Mouse (Mus musculus) liver, embryonic 11.5 days (tissue): Measurements from ENCODE around the gene Sirpb1c. TPM values are rescaled to one million over a fixed set of nuclear protein-coding genes. Genes with fewer than 3 reads are reported as not detected.
"Not testable (repeated sequence)": the region's sequence is repeated elsewhere in the genome, so short reads cannot be mapped to it uniquely, and the experiment has no call there.

Experiments
- ATAC-seq: fragments of 200-750 bp; cut with Nextera tagmentation; replicated peaks from 2 replicates; pipeline ENCODE4 v1.8.0; 2017; ENCODE audit warnings: moderate number of reproducible peaks, mild to moderate bottlenecking, moderate TSS enrichment, moderate library complexity; ENCODE audit not compliant: low FRiP score
- DNase-seq: peaks from one replicate; pipeline ENCODE4 v3.0.0-alpha.2; 2017; ENCODE audit warnings: low spot score
- H3K27ac ChIP-seq: fragments of 300-500 bp; sonication (generic); 2 replicates; pipeline ENCODE4 v1.5.1; 2014; ENCODE audit warnings: mild to moderate bottlenecking, low read depth, low read length, control low read depth
- H3K27me3 ChIP-seq: fragments of 300-500 bp; sonication (generic); replicated peaks from 2 replicates; pipeline ENCODE4 v1.6.1; 2014; ENCODE audit warnings: low read length, mixed read lengths; ENCODE audit not compliant: control insufficient read depth, insufficient read depth
- H3K36me3 ChIP-seq: fragments of 300-500 bp; sonication (generic); 2 replicates; pipeline ENCODE4 v1.6.1; 2014; ENCODE audit warnings: mild to moderate bottlenecking, low read length, moderate library complexity, mixed read lengths; ENCODE audit not compliant: control insufficient read depth, insufficient read depth
- H3K4me1 ChIP-seq: fragments of 300-500 bp; sonication (generic); replicated peaks from 2 replicates; pipeline ENCODE4 v1.6.1; 2014; ENCODE audit warnings: low read length, mixed read lengths; ENCODE audit not compliant: control insufficient read depth, insufficient read depth
- H3K4me2 ChIP-seq: fragments of 300-500 bp; sonication (generic); 2 replicates; pipeline ENCODE4 v1.6.1; 2014; ENCODE audit warnings: mild to moderate bottlenecking, control low read depth, moderate library complexity
- H3K4me3 ChIP-seq: fragments of 300-500 bp; sonication (generic); 2 replicates; pipeline ENCODE4 v1.5.1; 2014; ENCODE audit warnings: low read depth, low read length, control low read depth
- H3K9ac ChIP-seq: fragments of 300-500 bp; sonication (generic); 2 replicates; pipeline ENCODE4 v1.6.1; 2014; ENCODE audit warnings: low read depth, low read length, control low read depth
- H3K9me3 ChIP-seq: fragments of 300-500 bp; sonication (generic); 2 replicates; pipeline ENCODE4 v1.6.1; 2016; ENCODE audit warnings: low read length, inconsistent platforms, mixed read lengths; ENCODE audit not compliant: control insufficient read depth
- WGBS: fragments of 180-500 bp; shearing (Covaris S2); extraction: QIAGEN DNeasy Blood & Tissue Kit; methylation state at CpG from one replicate; pipeline ENCODE4 v1.1.7; 2014; 5-methylcytosine and 5-hydroxymethylcytosine counted together
- polyA plus RNA-seq: library from polyadenylated mRNA; unstranded; fragments of >200 nt; fragmentation: Nextera tagmentation; extraction: Ambion mirVana; gene quantifications from 2 replicates; pipeline ENCODE4 v1.2.1, GENCODE M21; 2014

The Sirpb1c gene
- not detected in 2 replicates for polyA plus RNA-seq

DNA sequence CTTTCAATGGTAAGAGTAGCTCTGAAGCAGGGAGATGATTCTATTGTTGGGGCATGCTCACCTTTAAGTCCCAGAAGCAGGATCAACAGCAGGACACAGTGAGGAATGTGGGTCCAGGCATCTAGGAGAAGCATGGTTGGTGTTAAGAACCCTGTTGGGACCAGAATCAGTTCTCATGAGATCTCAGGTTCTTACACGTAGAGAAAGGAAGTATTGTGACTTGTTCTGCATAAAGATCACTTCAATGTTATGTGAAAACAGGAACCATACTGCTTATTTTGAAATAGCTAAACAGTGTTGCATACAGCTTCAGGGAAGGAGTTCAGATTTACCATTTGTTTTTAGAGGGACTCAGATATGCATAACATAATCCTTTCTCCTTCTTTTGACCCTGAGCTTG is at the start of gene Sirpb1c:
Sirpb1c (minus strand) TSS at position 249 of the 400 bp plus-strand sequence.
- WGBS: no CpG with 5 or more reads among the region's 1 CpGs
- ATAC-seq, H3K36me3 ChIP-seq, H3K4me2 ChIP-seq, H3K4me1 ChIP-seq, H3K9ac ChIP-seq, H3K27me3 ChIP-seq, H3K4me3 ChIP-seq, H3K27ac ChIP-seq, H3K9me3 ChIP-seq, DNase-seq: not testable (repeated sequence)

DNA sequence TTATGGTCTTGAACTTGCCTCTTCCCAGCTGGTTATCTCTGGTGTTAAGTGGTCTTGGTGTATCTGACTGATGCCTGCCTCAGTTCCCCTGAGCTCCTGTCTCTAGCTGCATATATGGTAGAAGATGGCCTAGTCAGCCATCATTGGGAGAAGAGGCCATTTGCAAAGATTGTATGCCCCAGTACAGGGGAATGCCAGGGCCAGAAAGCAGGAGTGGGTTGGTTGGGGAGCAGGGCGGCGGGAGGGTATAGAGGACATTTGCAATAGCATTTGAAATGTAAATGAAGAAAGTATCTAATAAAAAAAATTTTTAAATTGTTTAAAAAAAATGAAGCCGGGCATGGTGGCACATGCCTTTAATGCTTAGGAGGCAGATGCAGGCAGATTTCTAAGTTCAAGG is 38.1 kb upstream of the Sirpb1c start:
- no peak overlapping the region for H3K9ac ChIP-seq
- 88% methylated on average over 3 of the region's 3 CpGs for WGBS
- no peaks in the 10 kb centered on the region for H3K36me3 ChIP-seq
- no peak overlapping the region for H3K27ac ChIP-seq
- H3K4me1 ChIP-seq: no peaks in the 10 kb centered on the region
- H3K4me2 ChIP-seq: no peak overlapping the region
- DNase-seq (no peak), ATAC-seq (no peak)
- H3K27me3 ChIP-seq: no peaks in the 10 kb centered on the region
- 0 out of 2 replicates have a peak, but pooled peaks cover 2% of the 10 kb centered on the region for H3K9me3 ChIP-seq
- no peak overlapping the region for H3K4me3 ChIP-seq

DNA sequence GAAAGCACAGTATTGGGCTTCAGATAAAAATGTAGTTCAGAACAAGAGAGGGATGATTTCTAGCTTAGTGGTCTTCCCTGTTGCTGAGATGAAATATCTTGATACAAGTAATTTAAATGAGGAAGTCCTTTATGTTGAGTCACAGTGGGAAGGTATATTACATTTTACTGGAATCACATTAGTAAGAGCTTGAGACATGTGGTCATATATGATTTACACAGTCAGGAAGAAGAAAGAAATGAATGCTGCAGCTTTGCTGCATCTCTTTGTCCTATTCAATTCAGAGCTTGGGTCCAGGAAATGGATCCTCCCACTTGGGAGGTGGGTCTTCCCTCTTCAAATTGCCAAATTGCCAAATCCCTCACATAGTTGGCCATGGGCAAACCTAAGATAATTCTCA is 7.4 kb upstream of the Sirpb1c start:
- not testable (repeated sequence) for H3K9ac ChIP-seq, H3K4me2 ChIP-seq, H3K9me3 ChIP-seq, H3K36me3 ChIP-seq, H3K27me3 ChIP-seq, H3K27ac ChIP-seq, H3K4me1 ChIP-seq, ATAC-seq, DNase-seq, H3K4me3 ChIP-seq

DNA sequence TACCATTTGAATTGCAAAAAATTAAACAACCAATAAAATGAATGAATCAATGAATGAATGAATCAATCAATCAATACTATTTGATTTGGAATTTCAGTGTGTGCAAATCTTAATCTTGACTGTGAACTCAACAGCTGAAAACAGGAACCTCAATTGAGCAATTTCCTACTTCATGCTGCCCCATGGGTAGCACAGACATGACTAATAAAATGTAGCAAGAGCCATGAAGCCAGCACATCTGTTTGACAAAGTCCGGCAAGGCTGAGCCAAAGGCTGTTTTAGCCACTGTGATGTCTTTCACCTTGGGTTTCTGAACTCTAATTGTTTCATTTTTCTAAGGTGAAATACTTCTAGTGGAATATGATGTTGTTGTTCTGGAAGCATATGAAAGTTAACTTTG is 1.6 kb upstream of the Sirpb1c start:
- DNase-seq (no peak), ATAC-seq (no peak)
- no peaks in the 10 kb centered on the region for H3K36me3 ChIP-seq
- no peak overlapping the region for H3K9ac ChIP-seq
- no peak overlapping the region for H3K4me2 ChIP-seq
- no peak overlapping the region for H3K27ac ChIP-seq
- WGBS: 90% methylated on average over 1 of the region's 1 CpGs
- no peaks in the 10 kb centered on the region for H3K27me3 ChIP-seq
- H3K4me1 ChIP-seq: no peaks in the 10 kb centered on the region
- H3K4me3 ChIP-seq: no peak overlapping the region
- H3K9me3 ChIP-seq: peaks cover 2% of the 10 kb centered on the region; the same call in 1 of the 2 replicates

DNA sequence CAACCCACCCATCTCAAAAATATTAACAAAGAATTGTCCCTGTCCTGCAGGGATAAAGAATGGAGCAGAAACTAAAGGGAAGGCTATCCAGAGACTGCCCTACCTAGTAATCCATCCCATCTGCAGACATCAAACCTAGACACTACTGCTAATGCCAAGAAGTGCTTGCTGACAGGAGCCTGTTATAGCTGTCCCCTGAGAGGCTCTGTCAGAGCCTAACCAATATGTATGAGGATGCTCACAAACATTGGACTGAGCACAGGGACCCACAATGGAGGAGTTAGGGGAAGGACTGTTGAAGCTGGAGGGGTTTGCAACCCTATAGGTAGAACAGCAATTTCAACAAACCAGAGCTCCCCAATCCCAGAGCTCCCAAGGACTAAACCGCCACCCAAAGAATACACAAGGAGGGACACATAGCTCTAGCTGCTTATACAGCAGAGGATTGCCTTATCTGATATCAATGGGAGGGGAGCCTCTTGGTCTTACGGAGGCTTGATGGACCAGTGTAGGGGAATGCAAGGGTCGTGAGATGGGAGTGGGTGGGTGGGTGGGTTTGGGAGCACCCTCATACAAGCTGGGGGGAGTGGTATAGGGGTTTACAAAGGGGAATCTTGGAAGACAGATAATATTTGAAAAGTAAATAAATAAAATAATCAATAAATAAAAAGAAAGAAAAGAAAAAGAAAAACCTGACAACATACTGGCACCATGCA is 838 bp downstream of the Sirpb1c start:
- H3K4me2 ChIP-seq: no peak overlapping the region
- H3K27me3 ChIP-seq: no peaks in the 10 kb centered on the region
- DNase-seq (no peak), ATAC-seq (no peak; the same call in 1 of the 2 replicates)
- peaks cover 2% of the 10 kb centered on the region; the same call in 1 of the 2 replicates for H3K9me3 ChIP-seq
- 82% methylated on average over 3 of the region's 3 CpGs for WGBS
- no peak overlapping the region for H3K9ac ChIP-seq
- no peaks in the 10 kb centered on the region for H3K4me1 ChIP-seq
- no peaks in the 10 kb centered on the region for H3K36me3 ChIP-seq
- H3K27ac ChIP-seq: no peak overlapping the region
- no peak overlapping the region for H3K4me3 ChIP-seq

DNA sequence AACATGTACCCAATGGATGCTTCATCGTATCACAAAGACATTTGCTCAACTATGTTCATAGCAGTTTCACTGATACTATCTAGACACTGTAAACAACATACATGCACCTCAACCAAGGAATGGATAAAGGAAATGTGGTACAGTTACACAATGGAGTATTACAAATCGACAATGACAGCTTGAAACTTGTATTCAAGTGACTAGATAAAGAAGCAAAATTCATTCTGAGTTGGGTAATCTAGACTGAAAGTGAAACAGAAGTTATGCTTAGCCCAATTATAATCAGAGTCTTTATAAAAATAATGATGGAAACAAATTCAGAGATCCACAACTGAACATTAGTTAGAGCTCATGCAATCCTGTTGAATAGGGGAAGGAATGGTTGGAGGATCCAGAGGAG is 74.7 kb downstream of the Sirpb1c start:
- not testable (repeated sequence) for H3K4me2 ChIP-seq, DNase-seq, H3K36me3 ChIP-seq, H3K4me1 ChIP-seq, ATAC-seq, H3K4me3 ChIP-seq, H3K9me3 ChIP-seq, H3K27ac ChIP-seq, H3K9ac ChIP-seq, H3K27me3 ChIP-seq
- WGBS: 62% methylated on average over 2 of the region's 2 CpGs

Other genes starting within 250 kb of the Sirpb1c start
- gene Gm5150, start 157.9 kb upstream of the Sirpb1c start, polyA plus RNA-seq: 0.25 TPM in 1 of 2 replicates, not detected in the other